Mouse (Mus musculus) liver, adult 2 months (tissue): Measurements from ENCODE around the gene Apela. TPM values are rescaled to one million over a fixed set of nuclear protein-coding genes. Genes with fewer than 3 reads are reported as not detected.
"Not testable (repeated sequence)": the region's sequence is repeated elsewhere in the genome, so short reads cannot be mapped to it uniquely, and the experiment has no call there.

Experiments used
- DNase-seq: peaks from one replicate; pipeline ENCODE4 v3.0.0-alpha.2; 2011; ENCODE audit warnings: low read depth, low spot score; ENCODE audit errors: extremely low read depth
- H3K27ac ChIP-seq: fragments of 200-500 bp; replicated peaks from 2 replicates; pipeline ENCODE4 v1.5.1; 2012; ENCODE audit warnings: low read depth, mild to moderate bottlenecking, control low read depth, inconsistent platforms, low read length; ENCODE audit not compliant: insufficient read depth
- H3K27me3 ChIP-seq: fragments of 200-500 bp; 2 replicates; pipeline ENCODE4 v1.6.1; 2012; ENCODE audit warnings: mild to moderate bottlenecking, moderate library complexity, low read length, inconsistent platforms; ENCODE audit not compliant: control insufficient read depth, insufficient read depth
- H3K36me3 ChIP-seq: fragments of 200-500 bp; 2 replicates; pipeline ENCODE4 v1.6.1; 2012; ENCODE audit warnings: low read length, inconsistent platforms; ENCODE audit not compliant: control insufficient read depth, insufficient read depth
- H3K4me1 ChIP-seq: fragments of 200-500 bp; 2 replicates; pipeline ENCODE4 v1.6.1; 2011; ENCODE audit warnings: low read length; ENCODE audit not compliant: control insufficient read depth, insufficient read depth
- H3K4me3 ChIP-seq: fragments of 200-500 bp; 2 replicates; pipeline ENCODE4 v1.5.1; 2011; ENCODE audit warnings: low read depth, mild to moderate bottlenecking, control low read depth, low read length, moderate library complexity; ENCODE audit not compliant: insufficient read depth
- H3K79me2 ChIP-seq: fragments of 200-500 bp; 2 replicates; pipeline ENCODE4 v1.6.1; 2012; ENCODE audit warnings: inconsistent platforms, mild to moderate bottlenecking, low read length, moderate library complexity; ENCODE audit not compliant: control insufficient read depth, insufficient read depth
- H3K9ac ChIP-seq: fragments of 200-500 bp; 2 replicates; pipeline ENCODE4 v1.6.1; 2012; ENCODE audit warnings: low read depth, mild to moderate bottlenecking, control low read depth, inconsistent platforms, low read length
- CTCF ChIP-seq: fragments of 200-500 bp; IDR thresholded peaks from 2 replicates; pipeline ENCODE4 v1.5.1; 2011; ENCODE audit warnings: low read depth, low read length, control low read depth
- POLR2A ChIP-seq: fragments of 200-500 bp; IDR thresholded peaks from 2 replicates; pipeline ENCODE4 v1.6.1; 2011; ENCODE audit warnings: low read length, control low read depth; ENCODE audit not compliant: insufficient read depth; ENCODE audit errors: extremely low read depth
- WGBS: fragments of 180-500 bp; shearing (Covaris S2); methylation state at CpG from one replicate; pipeline ENCODE4 v1.1.7; 2018; 5-methylcytosine and 5-hydroxymethylcytosine counted together
- polyA plus RNA-seq: library from polyadenylated mRNA; depleted of rRNA; stranded (reverse); fragments of >200 nt; gene quantifications from 2 replicates; pipeline ENCODE4 v1.2.3, GENCODE M21; 2012; rRNA removed
- total RNA-seq: library from RNA; depleted of rRNA; stranded (reverse); fragments of >200 nt; gene quantifications from 2 replicates; pipeline ENCODE4 v1.2.3, GENCODE M21; 2014; rRNA removed

Apela gene
- total and polyA plus RNA-seq, 2 experiments, result not detected

DNA sequence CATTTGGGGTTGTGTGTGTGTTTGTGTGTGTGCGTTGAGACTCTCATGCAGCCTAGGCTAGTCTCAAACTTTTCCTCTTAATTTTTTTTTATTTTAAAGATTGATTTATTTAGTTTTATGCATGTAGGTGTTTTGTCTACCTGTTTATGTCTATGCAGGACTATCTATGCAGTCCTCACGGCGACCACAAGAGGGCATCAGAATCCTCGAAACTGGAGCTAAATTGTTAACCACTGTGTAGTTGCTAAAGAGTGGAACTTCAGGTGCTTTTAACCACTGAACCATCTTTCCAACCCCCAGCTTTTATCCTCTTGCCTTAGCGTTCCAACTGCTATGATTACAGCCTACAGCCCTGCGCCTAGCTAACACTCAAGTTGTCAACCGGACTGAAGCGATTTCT, 14.7 kb downstream of the Apela start:
- Histone ChIP-seq H3K36me3 (no peaks in the 10 kb centered on the region), H3K9ac (no peak overlapping the region), H3K4me3 (no peak overlapping the region), H3K27me3 (no peaks in the 10 kb centered on the region), H3K27ac (no peak overlapping the region), H3K79me2 (no peaks in the 10 kb centered on the region), H3K4me1 (no peaks in the 10 kb centered on the region)
- DNase-seq, result peak; percentile 41
- 49% methylated on average over 8 of the region's 8 CpGs for WGBS
- TF ChIP-seq CTCF, result peak; percentile 43
- no peak for TF ChIP-seq POLR2A

DNA sequence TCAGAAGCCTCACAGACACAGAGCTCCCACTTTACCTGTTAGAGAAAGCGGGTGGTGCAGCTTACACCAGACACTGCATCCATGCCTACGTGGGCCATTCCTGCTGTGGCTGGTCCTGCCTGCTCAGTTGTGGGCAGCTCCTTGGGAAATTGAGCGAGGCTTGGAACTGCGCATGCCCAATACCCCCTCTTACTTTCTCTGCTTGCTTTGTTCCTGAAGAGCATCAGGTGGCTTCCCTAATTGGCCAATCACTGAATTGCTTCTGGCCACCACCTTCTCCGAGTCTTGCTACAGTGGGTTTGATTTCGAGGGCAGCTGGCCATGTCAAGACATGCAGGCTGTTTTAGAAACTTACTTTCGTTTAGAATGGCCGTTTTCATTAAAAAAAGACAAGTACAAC, 18.7 kb downstream of the Apela start, which contains the start of the genes Trim61 and Trim60:
Trim61 (minus strand) TSS at position 101 of the 400 bp plus-strand sequence.
Trim60 (minus strand) TSS at position 162 of the 400 bp plus-strand sequence.
- no peaks in the 10 kb centered on the region for H3K36me3 ChIP-seq
- TF ChIP-seq CTCF, result no peak
- TF ChIP-seq POLR2A, result no peak
- no peaks in the 10 kb centered on the region for H3K27me3 ChIP-seq
- DNase-seq, result no peak
- no peak within 1 kb of the TSS for H3K27ac ChIP-seq
- 91% methylated on average over 8 of the region's 8 CpGs for WGBS
- H3K79me2 ChIP-seq, result no peaks in the 10 kb centered on the region
- H3K4me1 ChIP-seq, result no peaks in the 10 kb centered on the region
- no peak within 1 kb of the TSS for H3K9ac ChIP-seq
- no peak within 1 kb of the TSS for H3K4me3 ChIP-seq

DNA sequence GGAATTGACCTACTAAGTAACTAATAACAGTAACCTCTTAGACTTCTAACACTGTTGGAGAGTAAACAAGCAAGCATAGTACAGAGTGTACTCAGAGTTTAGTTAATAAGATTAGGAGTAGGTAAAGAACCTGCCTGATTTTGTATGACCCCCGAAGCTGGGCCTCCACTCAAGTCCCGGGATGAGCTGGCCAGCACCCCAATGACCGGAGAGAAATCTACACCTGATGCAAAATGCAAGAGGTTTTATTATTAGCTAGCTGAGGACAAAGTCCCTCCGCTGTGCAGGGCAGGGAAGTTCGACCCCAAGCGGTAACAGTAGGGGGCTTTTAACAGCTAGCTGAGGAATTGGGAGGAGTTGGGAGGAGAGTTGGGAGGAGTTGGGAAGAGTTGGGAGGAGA, 29.5 kb downstream of the Apela start:
- H3K9ac ChIP-seq, H3K36me3 ChIP-seq, DNase-seq, H3K4me3 ChIP-seq, H3K27me3 ChIP-seq, H3K27ac ChIP-seq, H3K4me1 ChIP-seq, H3K79me2 ChIP-seq: not testable (repeated sequence)
- 79% methylated on average over 6 of the region's 6 CpGs for WGBS

DNA sequence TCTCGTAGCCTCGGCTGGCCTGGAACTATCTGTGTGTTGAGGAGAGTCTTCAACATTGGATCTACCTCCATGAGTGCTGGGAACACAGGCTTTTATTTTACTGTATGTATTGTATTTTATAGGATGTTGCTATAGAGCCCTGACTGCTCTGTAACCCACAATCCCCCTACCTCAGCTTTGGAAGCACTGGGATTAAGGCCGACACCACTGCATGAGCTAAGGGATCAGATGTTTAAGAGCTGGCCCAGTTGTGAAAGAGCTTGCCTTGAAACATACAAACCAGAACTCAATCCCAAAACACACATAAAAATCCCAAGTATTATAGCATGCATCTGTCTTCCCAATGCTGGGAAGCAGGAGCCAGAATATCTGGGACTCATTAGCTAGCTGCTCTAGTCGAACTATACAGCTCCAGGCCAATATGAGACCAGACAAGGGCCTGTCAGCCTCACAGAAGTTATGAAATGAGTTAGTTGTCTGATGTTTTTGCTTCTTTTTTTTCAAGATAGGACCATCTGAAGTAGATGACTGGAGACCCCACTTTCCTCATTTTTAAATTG, 38.2 kb downstream of the Apela start:
- no peak overlapping the region for H3K4me3 ChIP-seq
- DNase-seq, result no peak
- H3K27me3 ChIP-seq, result no peaks in the 10 kb centered on the region
- no peaks in the 10 kb centered on the region for H3K79me2 ChIP-seq
- no peaks in the 10 kb centered on the region for H3K36me3 ChIP-seq
- TF ChIP-seq CTCF (no peak), POLR2A (no peak)
- H3K27ac ChIP-seq, result no peak overlapping the region
- WGBS, result 81% methylated on average over 4 of the region's 4 CpGs
- H3K4me1 ChIP-seq, result no peaks in the 10 kb centered on the region
- H3K9ac ChIP-seq, result no peak overlapping the region

DNA sequence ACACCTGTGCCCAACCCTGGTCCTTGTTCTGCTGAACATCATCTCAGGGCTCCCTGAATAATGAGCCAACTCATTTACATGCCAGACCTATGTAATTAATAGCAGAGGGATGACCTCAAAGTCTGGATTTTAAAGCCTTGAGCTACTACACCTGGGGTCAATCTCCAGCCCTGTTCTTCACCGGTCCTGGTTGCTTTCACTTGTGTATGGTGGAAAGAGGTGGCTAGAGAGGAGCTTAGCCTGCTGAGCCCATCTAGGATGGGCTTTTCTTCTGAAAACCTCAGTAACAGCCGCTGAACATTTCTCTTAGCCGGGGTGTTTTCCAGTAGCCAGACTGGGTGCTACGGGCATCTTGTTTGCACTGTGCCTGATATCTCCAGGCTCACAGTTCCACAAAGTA, 49.4 kb downstream of the Apela start, which contains the start of gene Trim75:
Trim75 (minus strand) TSS at position 101 of the 400 bp plus-strand sequence.
- DNase-seq, result no peak
- Histone ChIP-seq H3K27ac (no peak within 1 kb of the TSS), H3K4me1 (no peaks in the 10 kb centered on the region), H3K9ac (no peak within 1 kb of the TSS), H3K4me3 (no peak within 1 kb of the TSS), H3K27me3 (no peaks in the 10 kb centered on the region), H3K36me3 (no peaks in the 10 kb centered on the region), H3K79me2 (no peaks in the 10 kb centered on the region)
- TF ChIP-seq POLR2A (no peak), CTCF (no peak)
- WGBS, result 84% methylated on average over 4 of the region's 4 CpGs

DNA sequence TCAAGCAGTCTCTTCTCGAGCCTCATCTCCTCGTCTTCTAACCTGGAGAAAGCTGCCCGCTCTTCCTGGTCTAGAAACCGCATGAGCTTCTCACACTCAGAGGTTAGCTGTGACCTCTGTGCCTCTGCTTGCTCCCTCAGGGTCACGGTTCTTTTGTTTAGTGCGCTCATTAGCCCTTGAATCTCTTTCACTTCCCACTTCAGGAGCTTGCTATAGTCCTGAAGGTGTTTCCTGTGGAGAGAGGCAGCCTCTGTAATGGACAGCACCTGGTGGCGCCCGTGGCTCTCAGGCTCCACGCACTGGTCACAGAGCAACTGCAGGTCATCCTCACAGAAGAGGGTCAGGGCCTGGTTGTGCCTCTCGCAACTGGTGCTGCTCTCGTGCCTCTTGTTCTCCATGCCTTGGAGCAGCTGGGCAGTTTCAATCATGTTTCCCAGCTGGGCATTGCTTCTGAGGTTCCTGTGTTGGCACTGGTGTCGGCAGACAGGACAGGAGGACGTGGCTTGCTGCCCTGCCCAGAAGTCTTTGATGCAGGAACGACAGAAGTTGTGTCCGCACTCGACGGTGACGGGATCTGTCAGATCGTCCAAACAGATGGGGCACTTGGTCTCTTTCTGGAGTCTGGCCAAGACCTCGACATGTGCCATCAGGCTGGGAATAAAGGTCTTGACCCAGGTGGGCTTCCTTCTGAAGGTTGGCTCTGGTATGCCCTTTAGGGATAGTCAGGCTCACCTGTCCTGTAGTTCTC, 53.8 kb downstream of the Apela start:
- no peak overlapping the region for H3K9ac ChIP-seq
- no peak overlapping the region for H3K27ac ChIP-seq
- TF ChIP-seq POLR2A (no peak), CTCF (no peak)
- H3K36me3 ChIP-seq, result no peaks in the 10 kb centered on the region
- WGBS, result 71% methylated on average over 20 of the region's 20 CpGs
- H3K4me3 ChIP-seq, result no peak overlapping the region
- H3K27me3 ChIP-seq, result no peaks in the 10 kb centered on the region
- no peak for DNase-seq
- no peaks in the 10 kb centered on the region for H3K4me1 ChIP-seq
- no peaks in the 10 kb centered on the region for H3K79me2 ChIP-seq

Other genes with a start within 250 kb of the Apela start
- gene Klhl2, start 187.3 kb downstream of the Apela start, total RNA-seq, result 26.5 and 31.0 TPM in 2 replicates
- 10.1 and 11.4 TPM in 2 replicates for gene Klhl2, start 187.3 kb downstream of the Apela start, polyA plus RNA-seq
- gene Tmem192, start 90.2 kb downstream of the Apela start, total RNA-seq, result 5.1 and 5.3 TPM in 2 replicates
- gene Tmem192, start 90.2 kb downstream of the Apela start, polyA plus RNA-seq, result 28.8 and 31.3 TPM in 2 replicates
- gene Trim75, start 49.5 kb downstream of the Apela start, total RNA-seq, result not detected in 2 replicates
- gene Trim75, start 49.5 kb downstream of the Apela start, polyA plus RNA-seq, result not detected in 2 replicates
- not detected in 2 replicates for gene Trim61, start 18.8 kb downstream of the Apela start, total RNA-seq
- gene Trim61, start 18.8 kb downstream of the Apela start, polyA plus RNA-seq, result not detected in 2 replicates
- gene Trim60, start 18.8 kb downstream of the Apela start, total RNA-seq, result not detected in 2 replicates
- not detected in 2 replicates for gene Trim60, start 18.8 kb downstream of the Apela start, polyA plus RNA-seq
- not detected in 2 replicates for gene Gm10663, start 37.7 kb upstream of the Apela start, total RNA-seq
- gene Gm10663, start 37.7 kb upstream of the Apela start, polyA plus RNA-seq, result not detected in 2 replicates
- gene BC030870, start 92.2 kb upstream of the Apela start, total RNA-seq, result not detected in 2 replicates
- gene BC030870, start 92.2 kb upstream of the Apela start, polyA plus RNA-seq, result not detected in 2 replicates